In the genomic region with DNA sequence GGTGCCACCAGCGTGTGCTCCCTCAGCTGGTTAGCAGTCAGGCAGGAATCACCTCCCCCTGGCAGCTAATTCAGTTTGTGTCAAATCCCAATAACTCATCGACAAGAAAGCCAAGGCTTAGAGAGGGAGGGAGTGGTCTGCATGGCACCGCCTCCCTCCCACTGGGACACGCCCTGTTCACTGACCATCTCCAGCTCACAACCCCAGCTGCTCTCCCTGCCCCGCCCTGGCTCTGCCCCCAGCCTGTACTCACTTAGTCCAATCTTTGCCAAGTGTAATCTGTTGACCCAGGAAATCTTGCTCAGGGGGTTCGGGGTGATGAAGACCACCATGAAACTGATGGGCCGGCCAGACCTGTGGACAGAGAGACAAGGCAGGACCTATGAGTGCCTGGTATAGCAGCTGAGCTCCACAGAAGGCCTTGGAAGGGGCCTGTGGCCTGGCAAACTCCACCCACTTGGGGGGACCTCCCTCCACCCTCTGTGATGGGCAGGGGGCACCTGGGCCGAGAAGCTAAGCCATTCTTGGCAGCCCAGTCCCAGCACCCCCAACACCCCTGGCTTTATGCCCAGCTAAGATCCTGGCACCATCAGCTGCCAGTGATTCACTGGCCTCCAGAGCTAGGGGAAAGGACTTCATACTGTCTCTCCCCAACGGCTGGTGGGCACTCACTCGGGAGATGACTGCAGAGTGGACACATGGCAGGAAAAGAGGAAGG, we compare ENCODE assay signal across 11 mouse cellular contexts.
DNase-seq lines count a peak whose midpoint lies in the region; ATAC-seq lines count a peak whose summit lies in the region.
"Had no signal": no experiment of that assay in that cellular context is flagged by ENCODE, and none has a peak within 500 bp of the region (broad histone marks: within the 10 kb centered on the region; RNA-seq: fewer than 3 reads in every experiment).

No protein-coding gene starts in this region.

- intact Hi-C loops in left cerebral cortex, postnatal 4 days (cut with DNase I), result no loop called here

- peak; percentile 46 to 83 for DNase-seq in cerebellum, postnatal 4 days (ENCODE audit: low spot score in 2 of 2)
- no peak for DNase-seq in cerebellum, adult 8-10 months
- DNase-seq in left cerebral cortex, postnatal 4 days, result peak; percentile 94
- no peak for DNase-seq in left cerebral cortex, adult 11 months (ENCODE audit: low spot score)
- DNase-seq in MN1 (ENCODE audit: low spot score), result peak; percentile 95
- DNase-seq in lung, postnatal 10 days, result peak; percentile 37
- DNase-seq in thymus, postnatal 0 days (ENCODE audit: low spot score), result no peak
- DNase-seq: heart, adult 11 months; kidney, postnatal 14 days; liver had no signal

- no peak for ATAC-seq in activated CD4-positive, CD25-positive, alpha-beta regulatory T cell, adult 4 months

Comparison
In these comparisons a context has a peak if more than half of its experiments do, and no peak if none do; other contexts are left out.
1. DNase-seq: peak in cerebellum, postnatal 4 days (2 of 2), left cerebral cortex, postnatal 4 days (single experiment), MN1 (single experiment) and lung, postnatal 10 days (single experiment); none in cerebellum, adult 8-10 months (single experiment), left cerebral cortex, adult 11 months (single experiment) and thymus, postnatal 0 days (single experiment).